In the genomic region with DNA sequence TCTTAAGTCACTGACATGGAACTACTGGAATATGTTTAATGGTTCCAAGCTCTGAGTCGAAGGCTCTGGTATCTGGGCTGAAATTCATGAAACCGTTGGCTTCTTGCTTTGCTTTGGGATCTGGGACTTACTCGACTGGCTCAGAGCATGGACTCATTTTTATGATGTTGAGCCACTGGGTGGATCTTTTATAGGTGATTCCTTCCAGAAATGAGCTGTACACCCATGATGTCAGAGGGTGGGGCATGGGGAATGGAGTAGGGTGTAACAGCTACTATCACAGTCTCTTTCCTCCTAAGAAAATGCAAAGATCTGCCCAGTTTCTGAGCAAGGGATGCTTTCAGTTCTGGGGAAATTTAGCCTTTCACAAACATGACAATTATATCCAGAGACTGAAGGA, we compare ENCODE assay signal across 29 mouse cellular contexts. TPM values are rescaled to one million over a fixed set of nuclear protein-coding genes. Genes with fewer than 3 reads are reported as not detected.
DNase-seq lines count a peak whose midpoint lies in the region; ATAC-seq lines count a peak whose summit lies in the region.
"Had no signal": no experiment of that assay in that cellular context is flagged by ENCODE, and none has a peak within 500 bp of the region (broad histone marks: within the 10 kb centered on the region; RNA-seq: fewer than 3 reads in every experiment).

No protein-coding gene starts in this region.

- ATAC-seq in limb, embryonic 15.5 days (ENCODE audit: insufficient number of reproducible peaks, low FRiP score, low TSS enrichment, low read depth), result peak; percentile 71
- ATAC-seq: activated CD4-positive, CD25-positive, alpha-beta regulatory T cell, adult 4 months; liver, postnatal 0 days; lung, postnatal 0 days; midbrain, embryonic 13.5 days had no signal

- DNase-seq in heart, postnatal 10 days, result peak; percentile 46 to 62
- DNase-seq in heart, embryonic 10.5 days (ENCODE audit: low spot score), result no peak
- DNase-seq in gastrocnemius, adult 18-20 months (ENCODE audit: low spot score), result peak; percentile 77
- DNase-seq in gastrocnemius, postnatal 14 days, result peak; percentile 35
- DNase-seq in spleen, adult 12 weeks (ENCODE audit: low spot score), result no peak
- no peak for DNase-seq in B cell, adult 2 months
- DNase-seq: adrenal gland, postnatal 10 days; cerebellum, adult 18-20 months; cerebellum, postnatal 25 days; kidney, adult 11 months; kidney, postnatal 4 days; layer of hippocampus, adult 9-11 months; left cerebral cortex, postnatal 4 days; liver, postnatal 0 days; right cerebral cortex, postnatal 4 days; thymus, adult 18-20 months; thymus, postnatal 36 days had no signal

- 88% methylated on average over 3 of the region's 3 CpGs for WGBS in heart, embryonic 10.5 days
- WGBS in limb, embryonic 15.5 days, result 68% methylated on average over 3 of the region's 3 CpGs

- no peak overlapping the region for H3K4me2 ChIP-seq in limb, embryonic 15.5 days
- H3K4me2 ChIP-seq: embryonic facial prominence, embryonic 12.5 days; forebrain, embryonic 12.5 days; heart, embryonic 15.5 days; hindbrain, embryonic 12.5 days; kidney, embryonic 15.5 days; liver, embryonic 11.5 days; midbrain, embryonic 13.5 days; neural tube, embryonic 13.5 days had no signal

- H3K4me3 ChIP-seq in heart, embryonic 10.5 days, result no peak overlapping the region
- no peak overlapping the region for H3K4me3 ChIP-seq in limb, embryonic 15.5 days
- H3K4me3 ChIP-seq: embryonic facial prominence, embryonic 12.5 days; erythroblast, embryonic 14.5 days; forebrain, embryonic 12.5 days; heart, embryonic 15.5 days; hindbrain, embryonic 12.5 days; kidney, embryonic 15.5 days; midbrain, embryonic 13.5 days; neural tube, embryonic 13.5 days had no signal

- no peaks in the 10 kb centered on the region for H3K27me3 ChIP-seq in heart, embryonic 10.5 days (ENCODE audit: insufficient read depth, poor library complexity, severe bottlenecking)
- H3K27me3 ChIP-seq in limb, embryonic 15.5 days, result no peaks in the 10 kb centered on the region
- H3K27me3 ChIP-seq: embryonic facial prominence, embryonic 12.5 days; forebrain, embryonic 12.5 days; heart, embryonic 15.5 days; hindbrain, embryonic 12.5 days; kidney, embryonic 15.5 days; midbrain, embryonic 13.5 days; neural tube, embryonic 13.5 days had no signal

- H3K9me3 ChIP-seq in heart, embryonic 10.5 days, result no peaks in the 10 kb centered on the region
- H3K9me3 ChIP-seq in limb, embryonic 15.5 days, result no peaks in the 10 kb centered on the region
- H3K9me3 ChIP-seq: embryonic facial prominence, embryonic 12.5 days; forebrain, embryonic 12.5 days; heart, embryonic 15.5 days; hindbrain, embryonic 12.5 days; kidney, embryonic 15.5 days; midbrain, embryonic 13.5 days; neural tube, embryonic 13.5 days had no signal

- no peaks in the 10 kb centered on the region for H3K4me1 ChIP-seq in heart, embryonic 10.5 days
- H3K4me1 ChIP-seq in limb, embryonic 15.5 days, result no peaks in the 10 kb centered on the region
- H3K4me1 ChIP-seq: embryonic facial prominence, embryonic 12.5 days; forebrain, embryonic 12.5 days; heart, embryonic 15.5 days; kidney, embryonic 15.5 days; midbrain, embryonic 13.5 days; neural tube, embryonic 13.5 days had no signal

- intact Hi-C loops in heart, postnatal 10 days (cut with DNase I), result no loop called here
- intact Hi-C loops in gastrocnemius, postnatal 14 days (cut with DNase I; ENCODE audit: low total_unique reads), result no loop called here

- H3K36me3 ChIP-seq in heart, embryonic 10.5 days, result no peaks in the 10 kb centered on the region
- H3K36me3 ChIP-seq in limb, embryonic 15.5 days, result no peaks in the 10 kb centered on the region
- H3K36me3 ChIP-seq: embryonic facial prominence, embryonic 12.5 days; forebrain, embryonic 12.5 days; heart, embryonic 15.5 days; hindbrain, embryonic 12.5 days; kidney, embryonic 15.5 days; midbrain, embryonic 13.5 days; neural tube, embryonic 13.5 days had no signal

- H3K9ac ChIP-seq in limb, embryonic 15.5 days, result no peak overlapping the region
- H3K9ac ChIP-seq: embryonic facial prominence, embryonic 12.5 days; forebrain, embryonic 12.5 days; heart, embryonic 15.5 days; hindbrain, embryonic 12.5 days; kidney, embryonic 15.5 days; liver, postnatal 0 days; midbrain, embryonic 13.5 days; neural tube, embryonic 13.5 days had no signal

- H3K27ac ChIP-seq in heart, embryonic 10.5 days, result no peak overlapping the region
- H3K27ac ChIP-seq in limb, embryonic 15.5 days, result no peak overlapping the region
- H3K27ac ChIP-seq: embryonic facial prominence, embryonic 12.5 days; forebrain, embryonic 12.5 days; heart, embryonic 15.5 days; hindbrain, embryonic 12.5 days; kidney, embryonic 15.5 days; midbrain, embryonic 13.5 days; neural tube, embryonic 13.5 days had no signal

RNA-seq across cellular contexts. Expression of gene Fggy, which starts 57.0 kb away (rescaled TPM):
- 1 to 10 TPM; 5.7 to 7.5 TPM for total RNA-seq in heart, postnatal 10 days (2021)
- 6.1 and 8.0 TPM in 2 replicates for polyA plus RNA-seq in heart, embryonic 10.5 days (2016; fragmentation: Nextera tagmentation; extraction: Ambion mirVana)
- 10 to 100 TPM in 1 of 2 experiments, 1 to 10 TPM in 1; 7.8 to 11.7 TPM for total RNA-seq in gastrocnemius, adult 18-20 months (2021)
- total RNA-seq in gastrocnemius, postnatal 14 days (2021), result 1 to 10 TPM; 6.7 to 7.3 TPM
- polyA plus RNA-seq in limb, embryonic 15.5 days (2015; fragmentation: Nextera tagmentation; extraction: Ambion mirVana), result 7.9 and 8.6 TPM in 2 replicates
- polyA plus RNA-seq: erythroblast, embryonic 14.5 days had no signal

Comparison
In these comparisons a context has a peak if more than half of its experiments do, and no peak if none do; other contexts are left out.
1. DNase-seq: peak in heart, postnatal 10 days (2 of 2), gastrocnemius, adult 18-20 months (single experiment) and gastrocnemius, postnatal 14 days (single experiment); none in heart, embryonic 10.5 days (single experiment), spleen, adult 12 weeks (single experiment) and B cell, adult 2 months (0 of 2).